In genomic region chr1:125912601-125913600, GRCm38 (mm10) we compare ENCODE assay signal across 9 mouse cellular contexts. TPM values are rescaled to one million over a fixed set of nuclear protein-coding genes. Genes with fewer than 3 reads are reported as not detected.
DNase-seq lines count a peak whose midpoint lies in the region; ATAC-seq and TF ChIP-seq lines count a peak whose summit lies in the region.
"Had no signal": no experiment of that assay in that cellular context is flagged by ENCODE, and none has a peak within 500 bp of the region (broad histone marks: within the 10 kb centered on the region; RNA-seq: fewer than 3 reads in every experiment).

Gene Lypd1, minus strand, starts transcription at chr1:125913101.

- TF ChIP-seq POLR2A in small intestine, adult 2 months (IDR thresholded peaks at IDR 0.05; ENCODE audit: low read depth, low read length): no peak

- peak within 1 kb of the TSS; percentile 49 to 50 for H3K4me3 ChIP-seq in heart, embryonic 14.5 days (ENCODE audit: control insufficient read depth in 1 of 2, insufficient read depth in 1 of 2, low read depth in 1 of 2, low read length in 2 of 2)
- peak within 1 kb of the TSS; percentile 55 for H3K4me3 ChIP-seq in forebrain, embryonic 15.5 days
- peak within 1 kb of the TSS; percentile 45 for H3K4me3 ChIP-seq in limb, embryonic 11.5 days (ENCODE audit: low read depth, low read length)
- peak within 1 kb of the TSS; percentile 51 for H3K4me3 ChIP-seq in small intestine, adult 2 months (ENCODE audit: low read depth, low read length)

- ATAC-seq in heart, embryonic 14.5 days (ENCODE audit: insufficient number of reproducible peaks, insufficient read depth, low FRiP score, low read depth): no peak
- peak; percentile 9; the same call in 1 of the 2 replicates for ATAC-seq in forebrain, embryonic 15.5 days (replicated peaks)
- ATAC-seq in limb, embryonic 11.5 days (ENCODE audit: insufficient number of reproducible peaks, low FRiP score, low TSS enrichment, low read depth): 0 out of 2 replicates have a peak, but pooled peaks have one; percentile 5

- H3K9me3 ChIP-seq in heart, embryonic 14.5 days (ENCODE audit: control insufficient read depth, low read length): no peaks in the 10 kb centered on the region
- H3K9me3 ChIP-seq in forebrain, embryonic 15.5 days: no peaks in the 10 kb centered on the region
- no peaks in the 10 kb centered on the region for H3K9me3 ChIP-seq in limb, embryonic 11.5 days (ENCODE audit: control insufficient read depth, low read length)

- H3K36me3 ChIP-seq in heart, embryonic 14.5 days (ENCODE audit: control insufficient read depth, insufficient read depth, low read length): no peaks in the 10 kb centered on the region
- no peaks in the 10 kb centered on the region for H3K36me3 ChIP-seq in forebrain, embryonic 15.5 days
- H3K36me3 ChIP-seq in limb, embryonic 11.5 days (ENCODE audit: control insufficient read depth, insufficient read depth, low read length): no peaks in the 10 kb centered on the region
- no peaks in the 10 kb centered on the region for H3K36me3 ChIP-seq in small intestine, adult 2 months (ENCODE audit: control insufficient read depth, insufficient read depth, low read length)

- H3K27me3 ChIP-seq in heart, embryonic 14.5 days (ENCODE audit: control insufficient read depth, insufficient read depth, low read length): peaks cover 53% of the 10 kb centered on the region
- peaks cover 4% of the 10 kb centered on the region; the same call in 1 of the 2 replicates for H3K27me3 ChIP-seq in forebrain, embryonic 15.5 days
- peaks cover 29% of the 10 kb centered on the region for H3K27me3 ChIP-seq in limb, embryonic 11.5 days (ENCODE audit: control insufficient read depth, insufficient read depth, low read length)
- peaks cover 24% of the 10 kb centered on the region for H3K27me3 ChIP-seq in small intestine, adult 2 months (ENCODE audit: control insufficient read depth, insufficient read depth, low read length)

- H3K4me2 ChIP-seq in heart, embryonic 14.5 days (ENCODE audit: low read length): peak within 1 kb of the TSS; percentile 97
- H3K4me2 ChIP-seq in forebrain, embryonic 15.5 days (replicated peaks): peak within 1 kb of the TSS; percentile 97
- peak within 1 kb of the TSS; percentile 91 for H3K4me2 ChIP-seq in limb, embryonic 11.5 days (ENCODE audit: low read depth, severe bottlenecking)

- no peak within 1 kb of the TSS for H3K27ac ChIP-seq in heart, embryonic 14.5 days (replicated peaks in 1 of 2; ENCODE audit: control insufficient read depth in 1 of 2, insufficient read depth in 1 of 2, low read depth in 2 of 2, low read length in 2 of 2)
- H3K27ac ChIP-seq in forebrain, embryonic 15.5 days (replicated peaks): peak within 1 kb of the TSS; percentile 49
- H3K27ac ChIP-seq in limb, embryonic 11.5 days (replicated peaks; ENCODE audit: low read depth, low read length): no peak within 1 kb of the TSS
- H3K27ac ChIP-seq in small intestine, adult 2 months (ENCODE audit: insufficient read depth, low read depth, low read length): no peak within 1 kb of the TSS
- H3K27ac ChIP-seq: macrophage had no signal

- WGBS in heart, embryonic 14.5 days: 7% methylated on average over 30 of the region's 30 CpGs
- WGBS in forebrain, embryonic 15.5 days: 3% methylated on average over 30 of the region's 30 CpGs
- 4% methylated on average over 30 of the region's 30 CpGs for WGBS in limb, embryonic 11.5 days
- 7% methylated on average over 30 of the region's 30 CpGs for WGBS in small intestine, adult 2 months

- no peak for TF ChIP-seq CTCF in small intestine, adult 2 months (IDR thresholded peaks at IDR 0.05; ENCODE audit: extremely low read depth, insufficient read length, insufficient replicate concordance, low read depth, low read length)

- H3K4me1 ChIP-seq in heart, embryonic 14.5 days (ENCODE audit: control insufficient read depth in 2 of 2, insufficient read depth in 2 of 2, low read length in 2 of 2): peaks cover 11 to 15% of the 10 kb centered on the region in 2 experiments; a peak in 3 of 4 replicates
- H3K4me1 ChIP-seq in forebrain, embryonic 15.5 days: peaks cover 33% of the 10 kb centered on the region
- H3K4me1 ChIP-seq in limb, embryonic 11.5 days (ENCODE audit: control insufficient read depth, insufficient read depth, low read length): peaks cover 22% of the 10 kb centered on the region
- 0 out of 2 replicates have a peak, but pooled peaks cover 7% of the 10 kb centered on the region for H3K4me1 ChIP-seq in small intestine, adult 2 months (ENCODE audit: control insufficient read depth, insufficient read depth, insufficient read length, low read length)

- DNase-seq in heart, adult 8-10 months (ENCODE audit: low spot score): no peak
- DNase-seq in R1 (ENCODE audit: low read depth, low spot score): peak; percentile 7
- DNase-seq in limb, embryonic 11.5 days (ENCODE audit: low spot score): peak; percentile 25
- no peak for DNase-seq in cerebellum, postnatal 4 days (ENCODE audit: low spot score in 2 of 2)
- DNase-seq in spleen, adult 18-20 months: no peak

- H3K9ac ChIP-seq in heart, embryonic 14.5 days (ENCODE audit: low read length): peak within 1 kb of the TSS; percentile 60; the same call in 1 of the 2 replicates
- H3K9ac ChIP-seq in forebrain, embryonic 15.5 days (replicated peaks): peak within 1 kb of the TSS; percentile 45
- H3K9ac ChIP-seq in limb, embryonic 11.5 days (ENCODE audit: low read length): peak within 1 kb of the TSS; percentile 22; the same call in 1 of the 2 replicates

RNA-seq across cellular contexts. Expression of gene Lypd1, which starts in this region (rescaled TPM):
- 0.61 and 0.84 TPM in 2 replicates for polyA plus RNA-seq in heart, embryonic 14.5 days (2014; fragmentation: Nextera tagmentation; extraction: Ambion mirVana)
- total RNA-seq in heart, adult 8-10 months (2022): under 1 TPM; 0.22 to 0.87 (median 0.46) TPM
- polyA plus RNA-seq in forebrain, embryonic 15.5 days (2015; fragmentation: Nextera tagmentation; extraction: Ambion mirVana): 26.7 and 34.4 TPM in 2 replicates
- polyA plus RNA-seq in limb, embryonic 11.5 days (2014; fragmentation: Nextera tagmentation; extraction: Ambion mirVana): 0.89 and 1.4 TPM in 2 replicates
- 0.35 and 0.53 TPM in 2 replicates for polyA plus RNA-seq in small intestine, adult 2 months (2012; rRNA removed)
- polyA plus RNA-seq: macrophage had no signal

Comparison
In these comparisons a context has a peak if more than half of its experiments do, and no peak if none do; other contexts are left out.
1. RNA of gene Lypd1 (polyA plus RNA-seq): 26.7 to 34.4 TPM in forebrain, embryonic 15.5 days; 0.89 to 1.4 TPM in limb, embryonic 11.5 days, 0.61 to 0.84 TPM in heart, embryonic 14.5 days and 0.35 to 0.53 TPM in small intestine, adult 2 months; every median in the first group is over 10 times any median in the second.
2. DNase-seq: peak in R1 (single experiment) and limb, embryonic 11.5 days (single experiment); none in heart, adult 8-10 months (single experiment), cerebellum, postnatal 4 days (0 of 2) and spleen, adult 18-20 months (0 of 2).
3. Peak in every context shown above with its lines, with median percentiles within 50 percentile points of each other: H3K4me2 ChIP-seq, H3K4me3 ChIP-seq and H3K9ac ChIP-seq.